Comparison of ENCODE assay signal across 10 mouse cellular contexts in the genomic region with DNA sequence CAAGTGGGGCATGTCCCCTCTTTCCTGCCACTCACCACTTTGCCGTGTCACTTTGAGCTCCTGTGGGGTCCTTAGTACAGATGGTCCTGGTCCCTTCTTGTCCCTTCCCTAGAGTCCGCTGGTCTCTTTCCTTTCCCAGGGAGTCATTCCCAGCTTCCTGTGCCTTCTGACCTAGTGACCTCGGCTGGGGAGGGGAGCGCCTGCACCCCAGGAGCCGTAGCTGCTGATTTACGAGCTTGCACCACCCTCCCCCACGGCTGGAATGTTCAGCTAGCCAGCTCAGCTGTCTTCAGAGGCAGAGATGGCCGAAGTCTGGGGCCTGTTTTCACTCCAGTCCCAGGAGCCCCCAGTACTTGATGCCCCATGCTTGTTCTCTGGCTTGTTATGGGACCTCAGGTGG. TPM values are rescaled to one million over a fixed set of nuclear protein-coding genes. Genes with fewer than 3 reads are reported as not detected.
DNase-seq lines count a peak whose midpoint lies in the region; ATAC-seq lines count a peak whose summit lies in the region.
"Had no signal": no experiment of that assay in that cellular context is flagged by ENCODE, and none has a peak within 500 bp of the region (broad histone marks: within the 10 kb centered on the region; RNA-seq: fewer than 3 reads in every experiment).

No protein-coding gene starts in this region.

- peak; percentile 57 for ATAC-seq in kidney, embryonic 16.5 days (ENCODE audit: low FRiP score, low TSS enrichment)
- ATAC-seq in granulocyte monocyte progenitor cell, adult 5-6 weeks (replicated peaks; ENCODE audit: poor library complexity, severe bottlenecking): no peak

- no peaks in the 10 kb centered on the region for H3K36me3 ChIP-seq in kidney, embryonic 16.5 days (ENCODE audit: insufficient read depth, low read length)

- 3% methylated on average over 8 of the region's 8 CpGs for WGBS in kidney, embryonic 16.5 days

- H3K4me1 ChIP-seq in kidney, embryonic 16.5 days (ENCODE audit: insufficient read depth, low read length): peaks cover 85% of the 10 kb centered on the region

- peak overlapping the region; percentile 34 for H3K4me2 ChIP-seq in kidney, embryonic 16.5 days (replicated peaks; ENCODE audit: low read depth, low read length)
- H3K4me2 ChIP-seq: midbrain, embryonic 11.5 days had no signal

- peak overlapping the region; percentile 94 for H3K27ac ChIP-seq in kidney, embryonic 16.5 days (ENCODE audit: low read length)

- H3K9me3 ChIP-seq in kidney, embryonic 16.5 days (ENCODE audit: low read length): no peaks in the 10 kb centered on the region

- intact Hi-C loops in gastrocnemius, postnatal 14 days (cut with DNase I; ENCODE audit: low total_unique reads): no loop called here

- H3K9ac ChIP-seq in kidney, embryonic 16.5 days (replicated peaks; ENCODE audit: low read length): peak overlapping the region; percentile 41; the same call in 1 of the 2 replicates

- no peaks in the 10 kb centered on the region for H3K27me3 ChIP-seq in kidney, embryonic 16.5 days (ENCODE audit: insufficient read depth, low read length)

- DNase-seq in adrenal gland, postnatal 10 days: peak; percentile 72
- no peak for DNase-seq in adrenal gland, postnatal 4 days (ENCODE audit: low spot score in 2 of 2)
- peak; percentile 72 for DNase-seq in gastrocnemius, postnatal 14 days
- DNase-seq in lung, postnatal 14 days: peak; percentile 60
- no peak for DNase-seq in natural killer cell, adult 2 months (ENCODE audit: low spot score in 2 of 2)
- no peak for DNase-seq in cerebellum, adult 18-20 months
- DNase-seq: cerebellum, adult 8-10 months had no signal

- H3K4me3 ChIP-seq in kidney, embryonic 16.5 days (ENCODE audit: low read length): no peak overlapping the region

RNA-seq across cellular contexts. Expression of a gene that starts 8.7 kb away (rescaled TPM):
- total RNA-seq in adrenal gland, postnatal 10 days (2021): 10 to 100 TPM; 12.7 to 14.0 TPM
- total RNA-seq in adrenal gland, postnatal 4 days (2021): 10 to 100 TPM; 15.8 to 25.6 TPM
- total RNA-seq in gastrocnemius, postnatal 14 days (2021): 10 to 100 TPM; 11.2 to 11.5 TPM
- polyA plus RNA-seq in kidney, embryonic 16.5 days (2015; fragmentation: Nextera tagmentation; extraction: Ambion mirVana): 58.3 and 64.5 TPM in 2 replicates
- total RNA-seq in granulocyte monocyte progenitor cell, adult 5-6 weeks (2014; fragmentation: Nextera tagmentation): 4.2 and 11.3 TPM in 2 replicates
- total RNA-seq in granulocyte monocyte progenitor cell, adult 5-6 weeks (2017): 2.8 and 4.1 TPM in 2 replicates

RNA-seq across cellular contexts. Expression of a gene that starts 18.0 kb away (rescaled TPM):
- 10 to 100 TPM; 13.8 to 19.4 TPM for total RNA-seq in adrenal gland, postnatal 10 days (2021)
- 10 to 100 TPM; 25.4 to 26.3 TPM for total RNA-seq in adrenal gland, postnatal 4 days (2021)
- total RNA-seq in gastrocnemius, postnatal 14 days (2021): 1 to 10 TPM; 5.8 to 7.8 TPM
- polyA plus RNA-seq in kidney, embryonic 16.5 days (2015; fragmentation: Nextera tagmentation; extraction: Ambion mirVana): 48.1 and 50.2 TPM in 2 replicates
- total RNA-seq in granulocyte monocyte progenitor cell, adult 5-6 weeks (2014; fragmentation: Nextera tagmentation): 21.9 and 22.5 TPM in 2 replicates
- total RNA-seq in granulocyte monocyte progenitor cell, adult 5-6 weeks (2017): 8.5 and 18.6 TPM in 2 replicates

RNA-seq across cellular contexts. Expression of a gene that starts 19.1 kb away (rescaled TPM):
- 10 to 100 TPM; 43.3 to 47.0 TPM for total RNA-seq in adrenal gland, postnatal 10 days (2021)
- 10 to 100 TPM; 59.9 to 61.1 TPM for total RNA-seq in adrenal gland, postnatal 4 days (2021)
- total RNA-seq in gastrocnemius, postnatal 14 days (2021): 10 to 100 TPM; 18.4 to 20.1 TPM
- 21.5 and 23.6 TPM in 2 replicates for polyA plus RNA-seq in kidney, embryonic 16.5 days (2015; fragmentation: Nextera tagmentation; extraction: Ambion mirVana)
- total RNA-seq in granulocyte monocyte progenitor cell, adult 5-6 weeks (2014; fragmentation: Nextera tagmentation): 1.9 and 5.1 TPM in 2 replicates
- 1.7 and 3.5 TPM in 2 replicates for total RNA-seq in granulocyte monocyte progenitor cell, adult 5-6 weeks (2017)

RNA-seq across cellular contexts. Expression of a gene that starts 25.7 kb away (rescaled TPM):
- total RNA-seq in adrenal gland, postnatal 10 days (2021): 1 to 10 TPM in 1 of 2 experiments, under 1 TPM in 1; 0.91 to 1.2 TPM
- total RNA-seq in adrenal gland, postnatal 4 days (2021): 1 to 10 TPM; 1.1 to 6.8 TPM
- total RNA-seq in gastrocnemius, postnatal 14 days (2021): under 1 TPM in 1 of 2 experiments, not detected in 1; 0.09 TPM
- 12.6 and 14.2 TPM in 2 replicates for polyA plus RNA-seq in kidney, embryonic 16.5 days (2015; fragmentation: Nextera tagmentation; extraction: Ambion mirVana)
- total RNA-seq in granulocyte monocyte progenitor cell, adult 5-6 weeks (2014; fragmentation: Nextera tagmentation): 4.4 and 5.4 TPM in 2 replicates
- 1.1 and 2.1 TPM in 2 replicates for total RNA-seq in granulocyte monocyte progenitor cell, adult 5-6 weeks (2017)
- polyA plus RNA-seq: midbrain, embryonic 11.5 days had no signal

Comparison
In these comparisons a context has a peak if more than half of its experiments do, and no peak if none do; other contexts are left out.
1. DNase-seq: peak in adrenal gland, postnatal 10 days (single experiment), gastrocnemius, postnatal 14 days (single experiment) and lung, postnatal 14 days (single experiment); none in adrenal gland, postnatal 4 days (0 of 2), natural killer cell, adult 2 months (0 of 2) and cerebellum, adult 18-20 months (0 of 2).